Mouse (Mus musculus) cerebellum, adult 11-12 months (tissue): ENCODE measurements at regions not wholly inside any gene's neighbourhood (a gene's known extent, or its start where the extent isn't known, plus 50 kb on each side); places are given as distances from the start of the nearest gene placed in this dataset.

ENCODE experiments used
- DNase-seq: peaks from one replicate; pipeline ENCODE4 v3.0.0; 2022

- no peak for DNase-seq
Measured at GRCm38 (mm10) chr9:27242325-27242724, 56.7 kb upstream of the Igsf9b start.

GRCm38 (mm10) chr9:27240926-27241325, 58.1 kb upstream of the Igsf9b start:
- peak; percentile 22 for DNase-seq

GRCm38 (mm10) chr9:27240491-27240890, 58.5 kb upstream of the Igsf9b start:
- peak; percentile 49 for DNase-seq

- DNase-seq, result no peak
Measured at GRCm38 (mm10) chr9:27232692-27233091, 66.3 kb upstream of the Igsf9b start.

GRCm38 (mm10) chr9:27227458-27227857, 71.5 kb upstream of the Igsf9b start:
- DNase-seq, result no peak

- no peak for DNase-seq
Measured at GRCm38 (mm10) chr9:27221183-27221582, 66.0 kb upstream of the Jam3 start.

- DNase-seq, result no peak
Measured at GRCm38 (mm10) chr9:27216024-27216423, 60.8 kb upstream of the Jam3 start.

GRCm38 (mm10) chr9:27214023-27214422, 58.8 kb upstream of the Jam3 start:
- no peak for DNase-seq

GRCm38 (mm10) chr9:27208840-27209239, 53.6 kb upstream of the Jam3 start:
- DNase-seq, result no peak
